Mouse (Mus musculus) spleen, adult 2 months (tissue): ENCODE measurements around the gene Mb21d2.

Experiments
- CTCF ChIP-seq: fragments of 200-500 bp; IDR thresholded peaks from 2 replicates; pipeline ENCODE4 v1.5.1; 2011; ENCODE audit warnings: mild to moderate bottlenecking, inconsistent platforms; ENCODE audit not compliant: insufficient read depth, insufficient read length, insufficient replicate concordance; ENCODE audit errors: extremely low read depth
- POLR2A ChIP-seq: fragments of 200-500 bp; IDR thresholded peaks from 2 replicates; pipeline ENCODE4 v1.6.1; 2011; ENCODE audit warnings: low read depth, low read length, inconsistent platforms

DNA sequence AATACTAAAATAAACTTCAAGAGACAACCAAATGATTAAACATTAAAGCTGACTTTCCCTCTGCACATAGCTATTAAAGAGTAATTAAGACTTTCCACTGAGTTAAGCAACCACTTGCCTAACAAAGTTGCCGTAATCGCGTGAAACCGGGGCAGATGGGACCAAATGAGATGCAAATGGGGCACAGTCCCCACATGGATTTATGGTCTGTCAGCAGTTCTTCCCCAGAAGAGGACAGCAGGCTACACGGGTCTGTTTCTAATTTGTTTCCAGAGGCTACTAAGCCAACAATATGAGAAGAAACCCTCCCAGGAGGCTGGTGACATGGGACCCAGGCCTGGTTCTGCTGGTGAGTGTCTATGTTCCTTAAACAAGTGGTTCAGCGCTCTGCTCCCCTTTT, 34.6 kb downstream of the Mb21d2 start:
- TF ChIP-seq POLR2A (no peak), CTCF (no peak)
